Mouse (Mus musculus) frontal cortex, adult 2 months (tissue): ENCODE measurements around the gene Mocs3. TPM values are rescaled to one million over a fixed set of nuclear protein-coding genes. Genes with fewer than 3 reads are reported as not detected.

Source experiments
- DNase-seq, 2 experiments: peaks; one replicate each; pipeline ENCODE4 v3.0.0; 2022; ENCODE audit warnings: low spot score in 1 of 2; ENCODE audit errors: extremely low spot score in 1 of 2
- polyA plus RNA-seq: library from polyadenylated mRNA; depleted of rRNA; stranded (reverse); fragments of >200 nt; gene quantifications from 2 replicates; pipeline ENCODE4 v1.2.3, GENCODE M21; 2012

Gene Mocs3
- polyA plus RNA-seq, 1 experiment, result 13.0 TPM

- no peak for DNase-seq
Measured at GRCm38 (mm10) chr2:168238335-168238734, 7.9 kb downstream of the Mocs3 start.

- no peak for DNase-seq
Measured at GRCm38 (mm10) chr2:168242841-168243240, 12.4 kb downstream of the Mocs3 start.

GRCm38 (mm10) chr2:168243278-168243677 is 12.9 kb downstream of the Mocs3 start:
- DNase-seq, result no peak

- DNase-seq, result no peak
Measured at GRCm38 (mm10) chr2:168245571-168245970, 15.1 kb downstream of the Mocs3 start.

DNA sequence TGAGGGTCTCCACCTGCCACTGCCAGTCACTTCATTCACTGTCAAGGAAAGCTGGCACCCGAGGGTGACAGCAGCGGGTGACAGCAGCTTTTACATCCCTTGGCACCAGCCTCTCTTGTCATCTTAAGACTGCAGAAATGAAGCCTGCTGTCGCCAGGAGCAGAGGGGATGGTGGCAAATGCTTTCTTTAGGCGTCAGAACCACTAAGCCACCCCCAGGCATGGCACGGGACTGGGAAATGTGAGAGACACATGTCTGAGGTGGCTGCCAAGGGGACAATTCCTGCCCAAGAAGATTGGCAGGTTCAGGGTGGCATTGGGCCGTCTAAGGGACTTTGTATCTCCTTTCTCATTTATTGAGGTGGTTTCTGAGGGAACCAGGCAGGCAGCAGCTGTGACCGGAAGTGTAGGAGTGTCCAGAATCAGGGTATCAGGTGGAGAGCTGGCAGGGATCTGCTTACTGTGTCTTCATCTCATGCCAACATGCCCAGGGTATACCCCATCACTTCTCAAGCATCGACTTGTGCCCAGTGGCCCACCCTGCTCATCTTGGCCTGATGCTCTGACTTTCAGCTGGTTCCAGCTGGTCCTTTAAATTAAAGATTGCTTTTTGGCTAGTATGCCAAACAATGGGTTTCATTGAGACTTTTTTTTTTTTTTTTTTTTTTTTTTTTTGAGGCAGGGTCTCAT is 17.9 kb downstream of the Mocs3 start:
- DNase-seq, result no peak

- no peak for DNase-seq
Measured at GRCm38 (mm10) chr2:168248856-168249245, 18.4 kb downstream of the Mocs3 start.

DNA sequence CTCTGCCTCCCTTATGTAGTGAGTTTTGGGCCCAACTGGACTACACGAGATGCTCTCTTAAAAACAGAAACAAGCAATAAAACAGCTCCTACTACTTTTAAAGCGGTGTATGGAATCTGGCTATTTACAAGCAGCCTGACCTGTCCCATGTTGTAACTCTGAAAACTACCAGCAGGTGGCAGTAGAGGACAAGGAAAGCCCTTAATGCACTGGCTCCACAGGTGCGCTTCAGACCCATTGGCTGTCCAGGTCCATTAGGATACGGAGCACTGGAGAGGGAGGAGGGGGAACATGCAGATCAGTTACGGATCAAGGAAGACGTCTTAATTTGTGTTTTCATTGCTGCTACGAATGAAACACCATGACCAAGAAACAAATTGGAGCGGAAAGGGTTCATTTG is 19.8 kb downstream of the Mocs3 start:
- DNase-seq, result peak; percentile 73 to 97

- DNase-seq, result peak in 1 of 2 experiments; percentile 54
Measured at GRCm38 (mm10) chr2:168252639-168253292, 22.3 kb downstream of the Mocs3 start.

DNA sequence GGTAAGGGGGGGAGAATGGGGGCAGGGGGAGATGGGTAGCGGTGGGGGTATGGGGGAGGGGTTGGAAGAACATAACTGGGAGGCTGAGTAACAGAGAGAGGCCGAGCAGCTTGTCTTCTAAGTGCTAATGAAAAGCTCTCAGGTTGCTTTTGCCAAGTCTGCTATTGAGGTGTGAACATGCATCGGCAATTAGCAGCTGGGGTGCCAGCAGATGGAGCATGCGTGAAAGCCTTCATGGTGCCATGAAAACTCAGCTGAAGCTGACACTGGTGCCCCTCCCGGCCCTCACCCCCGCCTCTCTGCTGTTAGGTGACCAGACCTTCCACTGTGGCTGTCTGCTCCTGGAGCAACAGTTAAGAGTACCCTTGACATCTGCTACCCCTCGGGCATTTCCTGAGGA is 23.4 kb downstream of the Mocs3 start:
- peak; percentile 28 to 63 for DNase-seq

DNA sequence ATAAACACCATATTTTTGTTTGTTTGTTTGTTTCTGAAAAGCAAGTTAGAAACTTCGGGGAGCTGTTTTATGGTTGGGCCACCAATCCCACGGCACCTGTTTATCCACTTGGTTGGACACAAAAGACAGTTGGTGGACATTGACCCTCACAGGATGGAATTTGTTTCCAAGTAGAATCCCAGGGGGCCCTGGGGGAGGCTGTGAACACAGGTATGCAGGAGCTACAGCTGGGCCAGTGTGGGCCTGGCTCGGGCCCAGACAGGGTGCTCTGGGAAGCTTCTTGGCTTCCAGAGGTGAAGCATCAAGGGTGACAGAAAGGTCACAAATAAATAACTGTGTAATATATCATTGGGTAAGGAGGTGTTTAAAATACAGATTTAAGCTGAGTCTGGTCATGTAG is 26.1 kb downstream of the Mocs3 start:
- no peak for DNase-seq

DNA sequence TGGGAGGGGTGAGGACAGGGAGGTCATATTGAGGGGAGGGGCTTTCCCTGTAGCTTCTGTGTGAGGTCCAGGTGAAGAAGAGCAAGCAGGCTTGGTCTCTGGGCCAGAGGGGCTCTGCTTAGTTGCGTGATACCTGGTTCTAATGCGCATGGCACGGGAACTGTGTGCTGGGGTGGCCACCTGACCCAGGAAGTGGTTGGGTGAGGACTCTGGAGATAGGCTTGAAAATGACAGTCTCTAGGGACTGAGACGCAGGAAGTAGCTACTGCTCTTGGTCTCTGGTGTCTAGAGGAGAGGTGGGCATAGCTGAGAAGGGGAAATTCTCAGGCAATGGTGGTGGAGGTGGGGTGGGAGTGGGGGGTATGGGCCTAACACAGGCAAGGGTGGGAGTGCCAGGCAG is 26.8 kb downstream of the Mocs3 start:
- no peak for DNase-seq

- no peak for DNase-seq
Measured at GRCm38 (mm10) chr2:168259046-168259445, 28.6 kb downstream of the Mocs3 start.

DNA sequence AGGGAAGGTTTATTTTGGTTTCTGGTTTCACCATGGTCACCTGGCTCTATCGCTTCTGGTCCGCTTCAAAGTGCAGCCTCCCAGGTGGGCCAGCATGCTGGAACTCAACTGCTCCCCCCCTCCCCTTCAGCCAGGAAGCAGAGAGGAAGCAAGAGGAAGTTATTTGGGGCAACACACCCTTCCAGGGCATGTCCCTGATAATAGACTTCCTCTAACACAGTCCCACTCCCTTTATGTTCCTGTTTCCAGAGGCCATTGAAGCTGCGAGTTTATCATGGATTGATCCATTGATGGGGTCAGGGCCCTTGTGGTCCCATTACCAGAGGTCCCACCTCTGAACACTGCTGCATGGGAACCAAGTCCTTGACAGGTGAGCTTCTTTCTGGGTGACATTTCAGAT is 29.7 kb downstream of the Mocs3 start:
- no peak for DNase-seq

DNA sequence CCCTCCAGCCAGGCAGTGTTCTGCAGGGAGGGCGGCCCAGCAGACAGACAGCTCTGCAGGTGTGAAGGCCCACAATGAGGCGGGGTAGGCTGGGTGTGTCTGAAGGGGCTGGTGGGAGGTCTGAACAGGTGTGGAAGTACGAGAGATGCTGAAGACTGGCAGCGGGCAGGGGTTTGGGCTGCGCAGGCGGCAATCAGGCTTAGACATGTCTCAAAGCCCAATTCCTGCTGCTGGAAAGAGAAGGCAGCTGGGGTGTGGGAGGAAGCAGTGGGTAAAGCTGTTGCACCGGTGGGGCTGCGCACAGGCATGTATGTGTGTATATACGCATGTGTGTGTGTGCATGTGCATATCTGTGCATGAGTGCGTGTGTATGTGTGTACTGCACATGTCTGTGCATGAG is 30.5 kb downstream of the Mocs3 start:
- DNase-seq, result peak; percentile 61 to 75

- DNase-seq, result no peak
Measured at GRCm38 (mm10) chr2:168268033-168268432, 37.6 kb downstream of the Mocs3 start.

DNA sequence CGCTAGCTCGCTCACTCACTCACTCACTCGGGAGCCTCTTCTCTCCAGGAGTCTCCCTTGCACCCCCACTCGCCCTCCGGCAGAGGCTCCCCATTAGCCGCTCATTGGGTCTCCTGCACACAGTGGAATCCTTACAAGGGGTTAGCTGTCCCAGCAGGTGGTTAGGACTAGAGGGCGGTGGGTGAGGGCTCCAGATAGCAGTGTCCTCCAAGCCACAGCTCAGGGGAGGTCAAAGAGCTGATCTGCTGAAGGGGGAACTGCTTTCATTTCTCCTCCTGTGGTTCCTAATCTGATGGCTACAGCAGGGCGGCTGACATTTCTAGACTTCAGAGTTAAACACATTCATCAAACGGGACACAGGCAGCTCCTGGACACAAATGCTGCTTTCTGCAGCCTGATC is 43.0 kb downstream of the Mocs3 start:
- DNase-seq, result no peak

- peak in 1 of 2 experiments; percentile 84 for DNase-seq
Measured at GRCm38 (mm10) chr2:168274374-168274935, 44.0 kb downstream of the Mocs3 start.

GRCm38 (mm10) chr2:168280729-168281581 is 50.5 kb downstream of the Mocs3 start:
- no peak for DNase-seq

DNA sequence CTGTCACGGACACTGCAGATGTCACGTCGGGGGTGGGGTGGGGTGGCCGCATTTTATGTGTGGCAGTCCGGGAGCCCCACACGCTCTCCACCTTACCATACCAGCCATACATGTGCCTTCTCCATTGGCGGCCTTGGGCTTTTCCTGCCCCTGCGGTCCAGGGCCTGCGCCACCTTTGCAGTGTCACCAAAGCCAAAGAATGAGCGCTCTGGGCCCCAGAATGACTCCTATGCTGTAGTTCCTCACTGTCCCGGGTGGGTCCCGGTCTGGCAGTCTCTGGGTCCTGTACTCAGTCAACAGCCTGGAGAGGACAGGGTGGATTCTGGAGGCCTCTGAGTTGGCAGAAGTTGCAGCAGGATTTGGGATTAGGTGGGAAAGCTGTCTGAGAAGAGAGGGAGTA is 51.2 kb downstream of the Mocs3 start, which contains the start of gene Kcng1:
Gene Kcng1, minus strand, starts transcription at position 155 of the 400 bp plus-strand sequence.
- DNase-seq, result no peak
